Mouse (Mus musculus): Measurements from ENCODE around the gene Dock3. TPM values are rescaled to one million over a fixed set of nuclear protein-coding genes. Genes with fewer than 3 reads are reported as not detected.

Gene Dock3
- polyA plus RNA-seq, 1 experiment, result 78.6 TPM

GRCm38 (mm10) chr9:106858036-106858435 is 373.7 kb downstream of the Dock3 start:
- TF ChIP-seq CTCF (IDR thresholded peaks at IDR 0.05; ENCODE audit: borderline replicate concordance, extremely low read depth, insufficient read depth, insufficient read length) (no peak), POLR2A (IDR thresholded peaks at IDR 0.05; ENCODE audit: borderline replicate concordance, extremely low read depth, insufficient read depth, insufficient read length, poor library complexity, severe bottlenecking) (no peak)
- DNase-seq (ENCODE audit: low read depth), result no peak

- DNase-seq (ENCODE audit: low read depth), result no peak
- TF ChIP-seq CTCF (IDR thresholded peaks at IDR 0.05; ENCODE audit: borderline replicate concordance, extremely low read depth, insufficient read depth, insufficient read length) (no peak), POLR2A (IDR thresholded peaks at IDR 0.05; ENCODE audit: borderline replicate concordance, extremely low read depth, insufficient read depth, insufficient read length, poor library complexity, severe bottlenecking) (no peak)
Measured at GRCm38 (mm10) chr9:106856664-106857063, 375.0 kb downstream of the Dock3 start.

Other genes starting within 250 kb of the Dock3 start
- gene Mapkapk3, start 58.0 kb upstream of the Dock3 start, polyA plus RNA-seq (2012; rRNA removed), result 2.6 and 3.3 TPM in 2 replicates
- 8.7 and 9.2 TPM in 2 replicates for gene Cish, start 64.1 kb upstream of the Dock3 start, polyA plus RNA-seq (2012; rRNA removed)
- gene Hemk1, start 106.4 kb upstream of the Dock3 start, polyA plus RNA-seq (2012; rRNA removed), result 29.5 and 35.9 TPM in 2 replicates
- 6.2 and 8.6 TPM in 2 replicates for gene 6430571L13Rik, start 108.7 kb upstream of the Dock3 start, polyA plus RNA-seq (2012; rRNA removed)
- 105 and 143 TPM in 2 replicates for gene Cacna2d2, start 167.7 kb upstream of the Dock3 start, polyA plus RNA-seq (2012; rRNA removed)

Measured in brain, embryonic 14.5 days (tissue).